In the genomic region with DNA sequence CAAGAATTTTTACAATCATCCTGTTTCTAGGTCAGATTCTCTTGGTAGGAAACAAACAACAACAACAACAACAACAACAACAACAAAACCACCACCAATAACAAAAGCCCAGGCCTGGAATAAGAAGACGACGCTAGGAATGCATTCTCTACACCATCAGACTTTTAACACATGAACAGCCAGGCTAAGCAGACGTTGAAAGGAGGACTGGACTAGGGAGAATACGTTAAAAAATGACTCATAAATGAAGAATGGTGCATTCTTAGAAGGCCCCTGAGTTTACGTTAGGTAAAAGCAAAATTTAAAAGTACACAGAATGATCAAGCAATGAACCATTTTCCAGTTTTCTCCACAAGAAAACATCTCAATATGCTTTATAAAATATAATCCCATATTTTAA, we compare ENCODE assay signal across 13 mouse cellular contexts.
"Had no signal": no experiment of that assay in that cellular context is flagged by ENCODE, and none has a peak within 500 bp of the region (broad histone marks: within the 10 kb centered on the region; RNA-seq: fewer than 3 reads in every experiment).

No protein-coding gene starts in this region.

- H3K4me2 ChIP-seq: liver, embryonic 13.5 days; liver, embryonic 15.5 days; lung, embryonic 15.5 days; stomach, embryonic 15.5 days had no signal

- H3K9ac ChIP-seq: liver, embryonic 13.5 days; liver, embryonic 15.5 days; liver, postnatal 0 days; lung, embryonic 15.5 days; stomach, embryonic 15.5 days had no signal

- H3K9me3 ChIP-seq: liver, embryonic 13.5 days; liver, embryonic 15.5 days; lung, embryonic 15.5 days; midbrain, embryonic 10.5 days; neural tube, embryonic 13.5 days; neural tube, embryonic 15.5 days; stomach, embryonic 15.5 days had no signal

- DNase-seq: liver, embryonic 13.5 days; thymus, adult 2 months; thymus, postnatal 25 days; thymus, postnatal 4 days had no signal

- H3K4me3 ChIP-seq: liver, embryonic 13.5 days; liver, embryonic 15.5 days; lung, embryonic 15.5 days; midbrain, embryonic 10.5 days; neural tube, embryonic 13.5 days; neural tube, embryonic 15.5 days; stomach, embryonic 15.5 days had no signal

- H3K27ac ChIP-seq: liver, embryonic 13.5 days; liver, embryonic 15.5 days; lung, embryonic 15.5 days; macrophage; midbrain, embryonic 10.5 days; stomach, embryonic 15.5 days; stomach, postnatal 0 days had no signal

- ATAC-seq: liver, postnatal 0 days had no signal

- H3K4me1 ChIP-seq: liver, embryonic 13.5 days; liver, embryonic 15.5 days; lung, embryonic 15.5 days; neural tube, embryonic 13.5 days; stomach, embryonic 15.5 days had no signal

- H3K36me3 ChIP-seq: liver, embryonic 13.5 days; liver, embryonic 15.5 days; lung, embryonic 15.5 days; midbrain, embryonic 10.5 days; neural tube, embryonic 13.5 days; neural tube, embryonic 15.5 days; stomach, embryonic 15.5 days had no signal

- H3K27me3 ChIP-seq: liver, embryonic 13.5 days; liver, embryonic 15.5 days; lung, embryonic 15.5 days; neural tube, embryonic 13.5 days; neural tube, embryonic 15.5 days; stomach, embryonic 15.5 days had no signal
